Mouse (Mus musculus): Measurements from ENCODE around the gene Irx5.

Gene Irx5

GRCm38 (mm10) chr8:92357398-92357981 is at the start of gene Irx5:
Gene Irx5 (plus strand): TSS chr8:92357625.
- DNase-seq: peak; percentile 41 to 53

- no peak for DNase-seq
Measured at GRCm38 (mm10) chr8:92312178-92312577, 45.2 kb upstream of the Irx5 start.

GRCm38 (mm10) chr8:92313707-92314106 is 43.7 kb upstream of the Irx5 start:
- DNase-seq: no peak

GRCm38 (mm10) chr8:92323751-92324150 is 33.7 kb upstream of the Irx5 start:
- DNase-seq: no peak

GRCm38 (mm10) chr8:92327176-92327575 is 30.2 kb upstream of the Irx5 start:
- no peak for DNase-seq

- DNase-seq: no peak
Measured at GRCm38 (mm10) chr8:92329273-92329672, 28.2 kb upstream of the Irx5 start.

- DNase-seq: peak in 1 of 2 experiments; percentile 5
Measured at GRCm38 (mm10) chr8:92331811-92332210, 25.6 kb upstream of the Irx5 start.

GRCm38 (mm10) chr8:92333406-92333805 is 24.0 kb upstream of the Irx5 start:
- DNase-seq: no peak

GRCm38 (mm10) chr8:92335079-92335478 is 22.3 kb upstream of the Irx5 start:
- DNase-seq: no peak

GRCm38 (mm10) chr8:92336041-92336440 is 21.4 kb upstream of the Irx5 start:
- no peak for DNase-seq

GRCm38 (mm10) chr8:92343544-92343943 is 13.9 kb upstream of the Irx5 start:
- no peak for DNase-seq

GRCm38 (mm10) chr8:92349898-92350486 is 7.4 kb upstream of the Irx5 start:
- DNase-seq: no peak

- no peak for DNase-seq
Measured at GRCm38 (mm10) chr8:92353405-92353804, 4.0 kb upstream of the Irx5 start.

- DNase-seq: no peak
Measured at GRCm38 (mm10) chr8:92354536-92355482, 2.6 kb upstream of the Irx5 start.

- DNase-seq: peak; percentile 93 to 95
Measured at GRCm38 (mm10) chr8:92355701-92356612, 1.5 kb upstream of the Irx5 start.

GRCm38 (mm10) chr8:92356613-92357375 is 631 bp upstream of the Irx5 start:
- peak; percentile 18 to 23 for DNase-seq

- peak in 1 of 2 experiments; percentile 39 for DNase-seq
Measured at GRCm38 (mm10) chr8:92358141-92358999, 945 bp downstream of the Irx5 start.

- DNase-seq: no peak
Measured at GRCm38 (mm10) chr8:92359000-92359832, 1.8 kb downstream of the Irx5 start.

- peak in 1 of 2 experiments; percentile 32 for DNase-seq
Measured at GRCm38 (mm10) chr8:92359833-92360082, 2.3 kb downstream of the Irx5 start.
